Mouse (Mus musculus) 416B (cell line): ENCODE measurements around the gene Cebpz.

Experiments
- DNase-seq: peaks from one replicate; pipeline ENCODE4 v3.0.0; 2011; ENCODE audit warnings: low read depth

Gene Cebpz

GRCm38 (mm10) chr17:78936466-78937228 is at the start of gene Cebpz, which contains the start of gene Ndufaf7:
Cebpz (minus strand) TSS chr17:78937066.
Ndufaf7 (plus strand) TSS chr17:78937136.
- peak; percentile 93 for DNase-seq

- DNase-seq = no peak
These were observed 46.9 kb upstream of the Cebpz start for GRCm38 (mm10) chr17:78983736-78984135.

DNA sequence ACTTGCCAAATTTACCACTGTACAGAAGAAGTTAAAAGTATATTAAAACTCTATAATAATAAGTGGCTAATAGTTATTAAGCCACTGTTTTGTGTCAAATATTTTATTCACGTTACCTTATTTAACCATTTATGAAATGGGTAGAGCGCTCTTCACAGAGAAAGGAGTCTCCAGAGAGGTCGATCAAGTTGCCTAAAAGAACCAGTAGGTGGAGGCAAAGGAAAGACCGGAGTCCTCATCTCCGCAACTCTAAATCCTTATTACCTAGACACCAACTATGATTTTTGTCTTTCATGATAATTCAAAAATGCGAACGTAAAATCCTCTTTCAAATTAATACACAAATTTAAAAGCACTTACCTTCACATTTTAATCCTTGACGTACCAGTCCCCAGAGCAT is 46.3 kb upstream of the Cebpz start:
- peak; percentile 12 for DNase-seq

- DNase-seq = no peak
These were observed 31.6 kb upstream of the Cebpz start for GRCm38 (mm10) chr17:78968500-78968899.

GRCm38 (mm10) chr17:78966092-78966883 is 29.4 kb upstream of the Cebpz start:
- DNase-seq = peak; percentile 13

DNA sequence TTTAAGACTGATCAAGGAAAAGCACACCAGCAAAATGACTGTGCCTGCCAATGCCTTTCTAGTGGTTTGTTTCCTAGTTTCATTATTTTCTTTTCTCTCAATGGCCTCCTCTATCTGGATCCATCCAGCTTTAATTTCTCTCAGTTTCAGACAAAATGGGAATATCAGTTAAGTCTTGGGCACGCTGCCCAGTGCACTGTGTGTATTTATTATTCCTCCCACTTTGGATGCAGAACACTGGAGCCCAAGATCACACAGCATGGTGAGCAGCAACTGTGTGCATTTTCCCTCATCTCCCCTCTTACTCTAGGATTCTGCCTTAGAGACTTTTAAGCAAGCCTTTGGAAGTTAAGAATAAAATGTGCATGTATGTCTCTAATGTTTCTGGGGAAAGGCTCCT is 27.5 kb upstream of the Cebpz start:
- DNase-seq = no peak

DNA sequence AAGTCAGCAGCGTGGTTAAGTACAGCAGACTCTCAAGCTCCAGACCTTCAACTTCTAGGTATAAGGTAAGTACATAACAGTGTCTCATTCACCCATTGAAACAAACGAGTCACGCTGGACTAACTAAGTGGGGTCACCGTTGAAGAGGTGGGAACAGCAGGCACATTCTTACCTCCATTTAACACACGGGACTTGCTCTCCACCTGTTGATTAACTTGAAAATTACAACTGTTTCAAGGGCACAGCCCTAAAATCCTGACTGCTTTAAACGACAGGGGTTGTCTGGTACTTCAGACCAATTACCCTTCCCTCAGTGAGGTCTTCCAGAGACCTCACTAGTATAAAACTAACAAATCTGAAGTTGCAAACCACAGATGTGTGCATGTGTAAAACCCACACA is 22.6 kb upstream of the Cebpz start:
- no peak for DNase-seq

GRCm38 (mm10) chr17:78953240-78953639 is 16.4 kb upstream of the Cebpz start:
- DNase-seq = no peak

- no peak for DNase-seq
These were observed 15.2 kb upstream of the Cebpz start for GRCm38 (mm10) chr17:78952070-78952469.

DNA sequence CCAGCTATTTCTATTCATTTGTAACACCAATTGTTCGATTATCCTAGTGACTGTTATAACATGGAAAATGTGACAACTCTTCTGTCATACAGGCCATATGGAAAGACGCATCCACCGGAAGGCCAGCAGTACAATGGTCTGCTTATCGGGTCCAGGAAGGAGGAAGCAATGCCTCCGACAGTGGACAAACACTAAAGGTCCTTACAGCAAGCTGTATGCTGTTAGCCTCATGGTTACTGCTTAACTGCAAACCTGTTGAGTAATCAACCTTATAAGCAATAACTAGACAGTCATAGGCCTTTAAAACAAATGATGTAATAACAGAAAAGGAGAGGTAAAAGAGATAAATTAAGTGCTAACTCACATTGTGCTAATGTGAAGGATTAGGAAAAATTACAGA is 14.4 kb upstream of the Cebpz start:
- DNase-seq = no peak

- DNase-seq = no peak
These were observed 5.7 kb upstream of the Cebpz start for GRCm38 (mm10) chr17:78942579-78942978.

DNA sequence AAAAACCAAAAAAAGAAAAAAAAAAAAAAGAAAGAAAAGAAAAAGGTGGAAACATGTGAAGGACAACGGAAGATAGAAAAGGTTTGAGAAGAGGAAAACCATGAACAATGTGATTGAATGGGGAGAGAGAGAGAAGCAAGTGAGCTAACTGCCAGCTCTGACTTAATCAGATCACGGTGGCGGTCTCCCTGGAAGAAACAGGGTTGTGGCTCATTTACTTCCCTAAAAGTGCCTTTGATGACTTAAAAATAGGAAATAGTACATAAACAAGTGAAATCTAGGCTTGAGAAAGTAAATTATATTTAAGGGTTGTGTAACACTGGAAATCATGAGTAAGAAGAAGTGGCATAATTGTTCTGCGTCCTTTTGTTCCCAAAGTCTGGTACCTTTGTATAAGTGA is 2.1 kb upstream of the Cebpz start:
- DNase-seq = peak; percentile 60

- no peak for DNase-seq
These were observed 475 bp upstream of the Cebpz start for GRCm38 (mm10) chr17:78937229-78937853.

DNA sequence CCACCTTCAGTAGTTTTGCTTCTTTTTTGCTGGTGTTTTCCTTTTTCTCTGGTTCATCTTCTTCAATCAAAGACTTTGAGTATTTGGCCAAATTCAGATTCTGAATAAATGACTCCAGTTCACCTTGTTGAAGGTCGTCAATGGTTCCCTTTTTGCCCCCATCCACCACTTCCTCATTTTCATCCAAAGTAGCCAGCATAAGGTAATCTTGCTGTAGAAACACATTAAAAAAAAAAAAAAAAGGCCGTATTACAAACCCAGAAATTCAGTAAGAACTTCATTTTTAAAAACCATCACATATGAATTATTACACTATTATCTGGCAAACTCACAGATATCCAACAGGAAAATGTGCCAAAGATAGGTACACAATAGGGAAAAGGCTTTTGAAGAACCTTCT is 1.0 kb downstream of the Cebpz start:
- peak; percentile 18 for DNase-seq

GRCm38 (mm10) chr17:78917696-78918095 is 19.2 kb downstream of the Cebpz start:
- DNase-seq = no peak

GRCm38 (mm10) chr17:78916899-78917298 is 20.0 kb downstream of the Cebpz start:
- DNase-seq = no peak

DNA sequence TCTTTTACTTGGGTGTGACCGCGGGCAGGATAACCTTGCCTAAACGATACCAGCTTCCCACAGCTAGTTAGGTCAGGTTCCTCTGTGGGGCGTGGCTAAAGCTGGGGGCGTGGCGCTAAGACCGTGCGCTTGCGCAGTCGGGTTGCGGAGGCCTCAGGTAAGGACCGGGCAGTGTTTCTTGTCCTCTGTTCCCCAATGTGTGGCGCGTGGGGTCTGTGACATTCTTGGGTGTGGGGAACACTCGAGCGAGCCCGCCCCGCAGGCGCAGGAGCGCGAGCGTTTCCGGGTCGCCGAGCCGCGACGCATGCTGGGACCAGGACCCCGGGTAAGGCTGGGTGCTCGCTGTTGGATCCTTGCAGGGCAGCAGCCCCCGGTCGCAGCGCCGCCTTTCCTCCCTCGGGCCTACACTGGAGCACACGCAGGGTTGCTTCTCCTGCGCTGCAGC is 20.5 kb downstream of the Cebpz start, which contains the start of gene Cebpzos:
TSS of gene Cebpzos (plus strand) at position 132 of the 445 bp plus-strand sequence.
- DNase-seq = peak; percentile 85

- no peak for DNase-seq
These were observed 21.1 kb downstream of the Cebpz start for GRCm38 (mm10) chr17:78915772-78916171.

DNA sequence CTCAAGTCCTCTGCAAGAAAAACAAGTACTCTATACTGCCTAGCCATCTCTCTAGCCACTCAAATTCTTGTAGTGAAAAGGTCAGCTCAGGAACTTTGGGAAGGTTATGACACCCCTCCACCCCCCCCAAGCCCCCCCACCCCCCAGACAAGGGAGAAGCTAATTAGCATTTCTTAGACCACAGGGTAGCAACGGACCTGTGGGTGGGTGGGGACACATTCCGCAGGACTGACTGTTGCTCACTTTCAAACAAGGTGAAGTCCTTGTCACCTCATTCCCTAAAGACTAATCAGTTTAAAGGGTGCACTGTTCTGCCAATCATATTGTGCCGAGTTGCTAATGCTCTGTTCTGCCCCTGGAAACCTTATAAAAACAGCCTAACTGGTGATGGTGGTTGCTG is 22.9 kb downstream of the Cebpz start:
- DNase-seq = no peak

- DNase-seq = no peak
These were observed 24.0 kb downstream of the Cebpz start for GRCm38 (mm10) chr17:78912861-78913281.

DNA sequence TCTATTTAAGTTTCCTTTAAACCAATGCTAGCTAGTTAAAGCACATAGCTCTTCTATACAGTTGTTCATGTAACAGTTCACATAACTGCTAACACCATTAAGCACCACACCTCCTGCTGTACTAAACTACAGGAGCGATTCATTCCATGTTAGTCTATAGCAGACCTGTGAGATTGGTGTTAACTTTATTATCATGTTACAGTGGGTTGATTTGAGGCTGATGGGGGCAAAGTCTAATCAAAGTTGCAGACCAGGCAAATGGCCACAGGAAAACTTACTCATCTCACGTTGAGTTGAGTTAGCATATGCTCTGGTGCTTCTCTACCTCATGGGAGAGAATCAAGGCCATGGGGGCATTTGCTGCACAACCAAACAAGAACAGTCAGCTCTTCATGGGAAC is 27.5 kb downstream of the Cebpz start:
- no peak for DNase-seq

DNA sequence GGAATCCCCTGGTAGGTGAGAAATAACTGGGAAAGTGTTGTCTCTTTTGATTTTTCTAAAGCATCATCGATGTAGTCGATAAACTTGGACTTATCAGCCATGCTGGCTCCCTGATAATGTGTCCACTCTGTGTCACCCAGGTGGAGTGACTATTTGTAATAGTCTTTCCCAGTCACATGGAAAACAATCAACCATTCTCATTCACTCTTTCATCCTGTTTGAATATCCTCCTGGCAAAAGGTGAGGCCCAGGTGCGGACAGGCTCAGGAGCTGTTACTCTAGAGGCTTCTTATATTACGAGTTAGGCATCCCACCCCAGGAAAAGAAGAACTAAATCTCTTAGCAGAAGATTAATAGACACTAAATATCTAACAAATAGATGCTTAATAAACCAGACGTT is 30.0 kb downstream of the Cebpz start, which contains the start of gene Sult6b1:
TSS of gene Sult6b1 (minus strand) at position 101 of the 400 bp plus-strand sequence.
- no peak for DNase-seq
